In genomic region chr9:60712771-60713541, GRCm38 (mm10) we compare ENCODE assay signal across 8 mouse cellular contexts. TPM values are rescaled to one million over a fixed set of nuclear protein-coding genes. Genes with fewer than 3 reads are reported as not detected.
DNase-seq lines count a peak whose midpoint lies in the region; ATAC-seq lines count a peak whose summit lies in the region.

TSS of gene Larp6 (plus strand) at chr9:60712989.

- peak within 1 kb of the TSS; percentile 73 for H3K9ac ChIP-seq in forebrain, embryonic 12.5 days
- peak within 1 kb of the TSS; percentile 82 for H3K9ac ChIP-seq in heart, embryonic 16.5 days (ENCODE audit: low read length)
- H3K9ac ChIP-seq in lung, embryonic 16.5 days (ENCODE audit: low read length) = peak within 1 kb of the TSS; percentile 75

- peak; percentile 49; the same call in 1 of the 2 replicates for ATAC-seq in forebrain, embryonic 12.5 days (ENCODE audit: low FRiP score)
- 0 out of 2 replicates have a peak, but pooled peaks have one; percentile 34 for ATAC-seq in heart, embryonic 16.5 days (replicated peaks; ENCODE audit: extremely low read depth, insufficient read depth, low FRiP score)
- ATAC-seq in lung, embryonic 16.5 days (ENCODE audit: low read depth) = peak; percentile 76

- H3K9me3 ChIP-seq in forebrain, embryonic 12.5 days = no peaks in the 10 kb centered on the region
- H3K9me3 ChIP-seq in heart, embryonic 16.5 days (replicated peaks; ENCODE audit: control insufficient read depth, low read length) = no peaks in the 10 kb centered on the region
- H3K9me3 ChIP-seq in lung, embryonic 16.5 days (ENCODE audit: control insufficient read depth, low read length) = no peaks in the 10 kb centered on the region

- peak within 1 kb of the TSS; percentile 64 for H3K4me3 ChIP-seq in forebrain, embryonic 12.5 days (replicated peaks)
- peak within 1 kb of the TSS; percentile 67 for H3K4me3 ChIP-seq in heart, embryonic 16.5 days (ENCODE audit: low read length)
- peak within 1 kb of the TSS; percentile 64 for H3K4me3 ChIP-seq in lung, embryonic 16.5 days (ENCODE audit: low read length)

- peaks cover 6% of the 10 kb centered on the region; the same call in 1 of the 2 replicates for H3K4me1 ChIP-seq in forebrain, embryonic 12.5 days
- peaks cover 7% of the 10 kb centered on the region; the same call in 1 of the 2 replicates for H3K4me1 ChIP-seq in heart, embryonic 16.5 days (ENCODE audit: control insufficient read depth, insufficient read depth, low read length)
- peaks cover 4% of the 10 kb centered on the region for H3K4me1 ChIP-seq in lung, embryonic 16.5 days (replicated peaks; ENCODE audit: control insufficient read depth, insufficient read depth, low read length)

- H3K27ac ChIP-seq in forebrain, embryonic 12.5 days = no peak within 1 kb of the TSS
- H3K27ac ChIP-seq in heart, embryonic 16.5 days (ENCODE audit: low read length) = no peak within 1 kb of the TSS
- H3K27ac ChIP-seq in lung, embryonic 16.5 days (ENCODE audit: low read length) = no peak within 1 kb of the TSS

- H3K36me3 ChIP-seq in forebrain, embryonic 12.5 days (replicated peaks) = no peaks in the 10 kb centered on the region
- no peaks in the 10 kb centered on the region for H3K36me3 ChIP-seq in heart, embryonic 16.5 days (ENCODE audit: control insufficient read depth, insufficient read depth)
- no peaks in the 10 kb centered on the region for H3K36me3 ChIP-seq in lung, embryonic 16.5 days (ENCODE audit: control insufficient read depth, insufficient read depth, low read length)

- under 1% methylated on average over 59 of the region's 66 CpGs for WGBS in forebrain, embryonic 12.5 days
- WGBS in heart, embryonic 16.5 days = 2% methylated on average over 66 of the region's 66 CpGs
- WGBS in lung, embryonic 16.5 days = 2% methylated on average over 66 of the region's 66 CpGs

- H3K27me3 ChIP-seq in forebrain, embryonic 12.5 days = peaks cover 27% of the 10 kb centered on the region
- no peaks in the 10 kb centered on the region for H3K27me3 ChIP-seq in heart, embryonic 16.5 days (ENCODE audit: control insufficient read depth, insufficient read depth, low read length)
- no peaks in the 10 kb centered on the region for H3K27me3 ChIP-seq in lung, embryonic 16.5 days (ENCODE audit: control insufficient read depth, insufficient read depth, low read depth, low read length)

- peak within 1 kb of the TSS; percentile 97 for H3K4me2 ChIP-seq in forebrain, embryonic 12.5 days
- peak within 1 kb of the TSS; percentile 100 for H3K4me2 ChIP-seq in heart, embryonic 16.5 days (ENCODE audit: low read depth, low read length)
- peak within 1 kb of the TSS; percentile 99 for H3K4me2 ChIP-seq in lung, embryonic 16.5 days (ENCODE audit: low read depth, low read length)

- DNase-seq in MN1 (ENCODE audit: low spot score) = peak; percentile 64
- peak; percentile 89 for DNase-seq in brain, adult 2 months (ENCODE audit: low read depth, low spot score)
- peak; percentile 57 for DNase-seq in layer of hippocampus, adult 9-11 months
- DNase-seq in right cerebral cortex, postnatal 10 days (ENCODE audit: low spot score in 2 of 2) = peak; percentile 54 to 56
- DNase-seq in c-Kit-positive CD71-positive TER-119-positive erythroid progenitor cells, embryonic 14.5 days (ENCODE audit: low spot score) = no peak

RNA-seq across cellular contexts. Expression of gene Larp6, which starts in this region (rescaled TPM):
- polyA plus RNA-seq in forebrain, embryonic 12.5 days (2016; fragmentation: Nextera tagmentation; extraction: Ambion mirVana) = 2.2 and 3.0 TPM in 2 replicates
- polyA plus RNA-seq in heart, embryonic 16.5 days (2015; fragmentation: Nextera tagmentation; extraction: Ambion mirVana) = 0.68 and 0.84 TPM in 2 replicates
- 1.2 and 1.3 TPM in 2 replicates for polyA plus RNA-seq in lung, embryonic 16.5 days (2015; fragmentation: Nextera tagmentation; extraction: Ambion mirVana)

Comparison
In these comparisons a context has a peak if more than half of its experiments do, and no peak if none do; other contexts are left out.
1. Peak in ATAC-seq, H3K4me3 ChIP-seq, H3K9ac ChIP-seq and H3K4me2 ChIP-seq in heart, embryonic 16.5 days; RNA of the gene not detected or under 1 TPM.